Mouse (Mus musculus) skeletal muscle tissue, adult 2 months (tissue): Measurements from ENCODE around the gene Zscan4e.
"Not testable (repeated sequence)": the region's sequence is repeated elsewhere in the genome, so short reads cannot be mapped to it uniquely, and the experiment has no call there.

Experiments
- DNase-seq: peaks from one replicate; pipeline ENCODE4 v3.0.0-alpha.2; 2012; ENCODE audit warnings: low read depth, low spot score

Gene Zscan4e

DNA sequence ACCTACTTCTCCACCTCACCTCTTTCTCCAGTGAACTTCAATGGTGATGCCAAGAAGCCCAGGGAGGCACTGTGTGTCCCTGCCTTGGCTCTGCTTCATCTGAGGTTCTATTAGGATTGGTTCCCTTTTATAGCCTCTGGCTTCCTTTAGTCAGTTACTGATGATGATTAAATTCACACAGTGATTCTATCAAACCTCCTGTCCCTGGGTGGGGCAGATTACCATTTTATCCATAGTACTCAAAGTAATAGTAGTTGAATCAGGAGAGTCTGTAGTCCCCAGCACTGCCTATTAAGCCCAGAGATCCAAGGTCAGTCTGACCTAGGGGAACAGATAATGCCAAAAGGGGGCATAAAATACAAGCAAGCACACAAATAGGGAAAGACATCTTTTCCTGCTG lies at the start of gene Zscan4e:
TSS of gene Zscan4e (minus strand) at position 101 of the 400 bp plus-strand sequence.
- not testable (repeated sequence) for DNase-seq
